Mouse (Mus musculus): Measurements from ENCODE around the gene Eif4g1.

The Eif4g1 gene

DNA sequence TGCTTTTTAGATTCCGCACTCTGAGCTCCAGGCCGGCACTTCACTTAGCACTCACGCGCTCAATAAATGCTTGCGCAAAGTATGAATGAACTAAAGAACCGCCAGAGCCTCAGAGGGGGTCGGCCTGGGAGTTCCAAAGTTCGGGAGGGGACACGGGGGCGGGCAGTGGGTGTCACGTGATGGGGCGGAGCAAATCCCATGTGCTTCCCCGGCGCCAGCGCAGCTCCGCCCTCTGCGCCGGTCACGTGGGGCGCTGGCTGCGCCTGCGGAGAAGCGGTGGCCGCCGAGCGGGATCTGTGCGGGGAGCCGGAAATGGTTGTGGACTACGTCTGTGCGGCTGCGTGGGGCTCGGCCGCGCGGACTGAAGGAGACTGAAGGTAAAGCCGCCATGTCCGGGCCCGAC lies 4.4 kb downstream of the Eif4g1 start:
- no peak for DNase-seq (ENCODE audit: extremely low read depth, low read depth, low spot score)

- no peak for DNase-seq (ENCODE audit: extremely low read depth, low read depth, low spot score)
Measured at GRCm38 (mm10) chr16:20672965-20673705, 5.0 kb downstream of the Eif4g1 start.

DNA sequence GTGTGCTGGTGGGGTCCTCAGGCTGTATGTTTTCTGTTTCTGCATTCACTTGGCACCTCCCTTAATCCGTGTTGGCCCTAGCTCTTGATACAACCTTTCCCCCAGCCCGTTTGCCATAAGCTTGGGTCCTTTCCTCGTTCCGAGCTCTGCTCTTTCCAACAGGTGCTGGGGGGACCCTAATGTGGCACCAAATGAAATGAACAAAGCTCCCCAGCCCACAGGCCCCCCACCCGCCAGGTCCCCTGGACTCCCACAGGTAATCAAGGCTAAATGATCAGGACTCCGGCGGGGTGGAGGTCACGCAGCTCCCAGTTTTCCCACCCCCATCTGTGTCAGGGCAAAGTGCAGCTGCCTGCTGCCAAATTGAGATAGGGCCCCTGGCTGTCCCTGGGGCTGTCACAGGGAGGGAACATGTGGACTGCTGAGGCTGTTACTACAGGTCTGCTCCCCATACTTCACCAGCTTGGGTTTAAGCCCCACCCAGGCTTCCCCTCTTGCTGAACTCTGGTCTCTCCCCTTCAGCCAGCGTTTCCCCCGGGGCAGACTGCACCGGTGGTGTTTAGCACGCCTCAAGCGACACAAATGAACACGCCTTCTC lies 5.7 kb downstream of the Eif4g1 start:
- no peak for DNase-seq (ENCODE audit: extremely low read depth, low read depth, low spot score)

DNA sequence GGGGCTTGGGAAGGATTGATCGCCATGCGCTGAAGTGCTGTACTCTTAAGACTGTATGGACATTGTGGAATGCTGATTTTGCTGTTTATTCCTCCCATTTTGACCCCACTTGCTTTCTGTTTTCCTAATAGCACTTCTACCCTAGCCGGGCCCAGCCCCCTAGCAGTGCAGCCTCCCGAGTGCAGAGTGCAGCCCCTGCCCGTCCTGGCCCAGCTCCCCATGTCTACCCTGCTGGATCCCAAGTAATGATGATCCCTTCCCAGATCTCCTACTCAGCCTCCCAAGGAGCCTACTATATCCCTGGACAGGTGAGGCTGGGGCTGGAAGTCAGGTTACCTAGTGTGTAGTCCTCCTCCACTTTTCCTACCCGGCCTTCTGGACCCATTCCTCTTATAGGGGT lies 7.1 kb downstream of the Eif4g1 start:
- DNase-seq (ENCODE audit: extremely low read depth, low read depth, low spot score) = no peak

GRCm38 (mm10) chr16:20676702-20677101 lies 8.6 kb downstream of the Eif4g1 start:
- DNase-seq (ENCODE audit: extremely low read depth, low read depth, low spot score) = no peak

DNA sequence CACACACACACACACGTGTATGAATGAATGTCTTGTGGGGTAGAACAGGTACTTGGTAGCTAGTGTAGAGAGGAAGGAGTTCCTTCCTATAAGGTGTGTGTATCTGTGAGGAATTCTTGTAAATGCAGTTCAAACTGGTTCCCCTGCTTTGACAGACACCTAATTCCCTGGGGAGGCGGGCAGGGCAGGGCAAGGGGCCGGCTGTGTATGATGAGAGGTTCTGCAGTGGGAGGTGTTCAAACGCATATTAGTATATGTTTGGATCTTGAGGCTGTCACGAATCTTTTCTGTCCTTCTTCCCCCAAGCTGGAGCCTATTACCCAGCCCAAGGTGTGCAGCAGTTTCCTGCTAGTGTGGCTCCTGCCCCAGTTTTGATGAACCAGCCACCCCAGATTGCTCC lies 9.3 kb downstream of the Eif4g1 start:
- DNase-seq (ENCODE audit: extremely low read depth, low read depth, low spot score) = no peak

DNA sequence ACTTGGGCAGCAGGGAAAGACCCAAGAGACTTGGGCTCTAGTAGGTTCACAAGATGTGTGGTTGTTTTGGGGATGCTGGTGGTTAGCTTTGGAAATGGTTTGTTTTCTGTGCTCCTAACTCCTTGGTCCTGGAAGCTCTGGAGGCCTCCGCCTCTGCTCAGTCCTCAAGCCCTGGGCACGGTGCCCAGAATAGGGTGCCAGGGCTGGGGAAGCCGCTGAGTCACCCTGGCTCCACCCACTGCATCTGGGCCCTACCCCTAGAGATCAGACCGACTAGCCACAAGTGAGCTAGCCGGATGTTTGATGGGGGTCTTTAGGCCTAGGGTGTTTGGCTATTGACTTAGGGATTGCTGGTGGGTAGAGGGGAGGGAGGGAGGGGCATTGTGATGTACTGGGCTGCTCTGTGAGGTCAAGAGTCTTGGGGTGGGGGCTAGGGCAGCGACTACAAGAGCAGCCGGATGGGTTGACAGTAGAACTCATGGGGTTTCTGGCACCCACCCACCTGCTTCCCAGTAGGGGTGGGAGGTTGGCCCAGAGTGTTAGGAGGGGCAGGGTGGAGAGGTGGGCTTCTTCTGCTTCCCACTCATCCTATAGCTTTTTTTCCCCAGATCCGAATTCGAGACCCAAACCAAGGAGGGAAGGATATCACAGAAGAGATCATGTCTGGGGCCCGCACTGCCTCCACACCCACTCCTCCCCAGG lies 10.0 kb downstream of the Eif4g1 start:
- DNase-seq (ENCODE audit: extremely low read depth, low read depth, low spot score) = peak; percentile 34

GRCm38 (mm10) chr16:20690774-20691173 lies 22.7 kb downstream of the Eif4g1 start:
- no peak for DNase-seq (ENCODE audit: extremely low read depth, low read depth, low spot score)

DNA sequence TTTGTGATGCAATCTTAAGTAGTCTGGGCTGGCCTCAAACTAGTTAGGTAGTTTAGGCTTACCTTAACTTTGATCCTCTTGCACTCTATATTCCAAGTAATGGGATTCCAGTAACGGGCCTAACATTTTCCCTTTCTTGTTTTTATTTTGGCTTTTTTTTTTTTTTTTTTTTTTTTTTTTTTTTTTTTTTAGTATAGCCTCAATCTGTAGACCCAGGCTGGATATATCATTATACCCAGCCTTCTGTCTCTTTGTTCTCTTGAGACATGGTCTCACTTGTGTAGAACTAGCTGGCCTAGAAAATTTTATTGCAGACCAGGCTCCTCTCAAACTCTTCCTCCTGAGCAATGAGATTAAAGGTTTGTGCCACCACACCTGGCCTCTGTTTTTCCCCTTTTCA lies 23.5 kb downstream of the Eif4g1 start:
- no peak for DNase-seq (ENCODE audit: extremely low read depth, low read depth, low spot score)

DNA sequence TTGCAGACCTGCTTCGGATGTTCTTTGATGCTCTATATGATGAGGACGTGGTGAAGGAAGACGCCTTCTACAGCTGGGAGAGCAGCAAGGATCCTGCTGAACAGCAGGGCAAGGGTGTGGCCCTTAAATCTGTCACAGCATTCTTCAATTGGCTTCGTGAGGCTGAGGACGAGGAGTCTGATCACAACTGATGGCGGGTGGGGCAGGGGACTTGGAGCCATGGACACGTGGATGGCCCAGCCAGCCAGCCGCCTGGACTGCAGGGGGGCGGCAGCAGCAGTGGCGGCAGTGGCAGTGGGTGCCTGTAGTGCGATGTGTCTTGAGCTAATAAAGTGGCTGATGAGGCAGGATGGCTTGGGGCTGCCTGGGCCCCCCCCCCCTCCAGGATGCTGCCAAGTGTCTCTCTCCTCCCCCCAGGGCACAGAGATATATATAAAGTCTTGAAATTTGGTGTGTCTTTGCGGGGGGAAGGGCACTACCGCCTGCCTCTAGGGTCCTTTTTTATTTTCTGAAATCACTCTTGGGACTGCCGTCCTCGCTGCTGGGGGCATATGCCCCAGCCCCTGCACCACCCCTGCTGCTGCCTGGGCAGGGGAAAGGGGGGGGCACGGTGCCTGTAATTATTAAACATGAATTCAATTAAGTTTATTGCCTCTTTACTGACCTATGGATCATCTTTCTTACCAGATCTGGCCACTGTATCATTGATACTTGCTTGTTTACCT lies 24.3 kb downstream of the Eif4g1 start:
- no peak for DNase-seq (ENCODE audit: extremely low read depth, low read depth, low spot score)

DNA sequence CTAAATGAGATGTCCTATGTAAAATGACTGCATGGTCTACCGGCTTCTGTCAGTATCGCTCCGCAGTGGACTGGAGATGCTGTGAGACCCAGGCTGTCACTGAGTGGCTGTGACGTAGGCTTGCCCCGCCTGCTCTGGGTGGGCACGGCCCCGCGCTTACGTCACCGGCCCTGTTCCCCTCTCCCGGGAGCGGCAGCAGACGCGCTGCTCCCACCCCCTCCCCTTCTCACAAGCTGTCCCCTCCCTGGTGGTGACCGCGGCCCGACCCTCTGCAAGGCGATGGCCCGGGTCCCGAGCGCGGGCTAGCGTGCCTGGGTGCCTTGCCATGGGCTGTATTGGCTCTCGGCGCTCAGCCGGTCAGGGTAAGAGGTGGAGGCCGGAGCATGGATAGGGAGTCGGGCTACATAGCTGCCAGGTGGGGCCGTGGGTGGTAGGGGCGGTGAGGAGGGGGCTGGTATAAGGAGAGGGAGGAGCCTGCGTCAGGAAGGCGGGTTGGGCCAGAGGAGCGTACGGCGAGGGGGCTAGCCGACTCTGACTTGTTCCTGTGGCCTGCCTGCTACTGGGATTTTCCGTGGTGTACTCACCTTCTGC lies 25.1 kb downstream of the Eif4g1 start, which contains the start of gene Fam131a:
TSS of gene Fam131a (plus strand) at position 131 of the 591 bp plus-strand sequence.
- no peak for DNase-seq (ENCODE audit: extremely low read depth, low read depth, low spot score)

DNA sequence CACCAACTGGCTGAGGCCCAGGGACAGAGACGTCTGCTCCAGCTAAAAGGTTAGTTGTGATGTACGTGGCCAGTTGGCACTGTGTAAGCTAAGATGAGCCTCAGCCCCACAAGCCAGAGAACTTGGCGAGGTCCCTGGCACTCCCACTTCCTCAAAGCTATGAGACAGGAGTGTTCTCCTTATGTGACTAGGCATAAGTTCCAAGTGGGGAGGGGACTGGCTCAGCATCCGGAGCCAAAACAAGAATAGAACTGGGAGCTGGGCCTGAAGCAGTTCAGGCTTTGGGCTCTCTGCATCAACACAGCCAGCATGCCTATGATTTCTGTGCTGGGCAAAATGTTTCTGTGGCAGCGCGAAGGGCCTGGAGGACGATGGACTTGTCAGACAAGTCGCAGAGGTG lies 26.7 kb downstream of the Eif4g1 start:
- no peak for DNase-seq (ENCODE audit: extremely low read depth, low read depth, low spot score)

DNA sequence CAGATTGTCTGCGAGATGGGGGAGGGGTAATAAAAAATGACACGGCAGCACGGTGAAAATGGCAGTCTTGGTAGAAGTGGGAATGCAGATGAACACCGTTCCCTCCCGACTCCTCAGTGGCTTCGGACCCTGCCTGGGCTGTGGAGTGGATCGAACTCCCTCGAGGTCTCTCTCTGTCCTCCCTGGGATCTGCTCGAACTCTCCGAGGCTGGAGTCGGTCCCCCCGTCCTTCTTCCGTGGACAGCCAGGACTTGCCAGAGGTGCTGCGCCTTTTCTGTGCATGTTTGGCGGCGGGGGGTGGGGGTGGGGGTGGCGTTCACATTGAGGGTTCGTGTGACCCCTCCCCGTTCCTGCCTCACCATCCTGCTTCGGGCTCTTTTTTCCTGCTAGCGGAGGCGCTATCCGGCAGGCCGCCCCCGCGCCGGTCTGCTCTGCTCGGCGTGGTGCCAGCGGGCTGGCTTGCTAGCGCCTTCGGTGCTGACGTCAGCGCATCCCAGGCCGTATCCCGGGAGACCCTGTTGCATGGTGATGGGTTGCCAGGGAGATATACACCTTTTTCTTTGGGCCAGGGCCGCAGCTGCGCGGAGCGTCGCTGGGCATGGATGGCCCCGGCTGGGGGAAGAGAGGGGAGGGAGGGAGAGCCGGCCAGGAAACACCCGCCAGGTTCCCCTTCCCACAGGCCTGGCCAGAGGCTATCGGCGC lies 27.7 kb downstream of the Eif4g1 start:
- no peak for DNase-seq (ENCODE audit: extremely low read depth, low read depth, low spot score)

DNA sequence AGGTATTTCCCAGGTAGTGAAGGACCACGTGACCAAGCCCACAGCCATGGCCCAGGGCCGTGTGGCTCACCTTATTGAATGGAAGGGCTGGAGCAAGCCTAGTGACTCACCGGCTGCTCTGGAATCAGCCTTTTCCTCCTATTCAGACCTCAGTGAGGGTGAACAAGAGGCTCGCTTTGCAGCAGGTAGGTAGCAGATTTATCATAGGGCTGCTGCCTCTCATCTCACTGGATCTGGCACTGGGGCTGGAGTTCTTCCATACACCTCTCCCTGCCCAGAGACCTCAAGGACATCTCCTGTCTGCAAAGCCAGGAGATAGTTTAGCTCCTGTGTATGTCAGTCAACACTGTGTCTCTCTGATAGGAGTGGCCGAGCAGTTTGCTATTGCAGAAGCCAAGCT lies 31.2 kb downstream of the Eif4g1 start:
- DNase-seq (ENCODE audit: extremely low read depth, low read depth, low spot score) = no peak

- no peak for DNase-seq (ENCODE audit: extremely low read depth, low read depth, low spot score)
Measured at GRCm38 (mm10) chr16:20700036-20700435, 31.9 kb downstream of the Eif4g1 start.

DNA sequence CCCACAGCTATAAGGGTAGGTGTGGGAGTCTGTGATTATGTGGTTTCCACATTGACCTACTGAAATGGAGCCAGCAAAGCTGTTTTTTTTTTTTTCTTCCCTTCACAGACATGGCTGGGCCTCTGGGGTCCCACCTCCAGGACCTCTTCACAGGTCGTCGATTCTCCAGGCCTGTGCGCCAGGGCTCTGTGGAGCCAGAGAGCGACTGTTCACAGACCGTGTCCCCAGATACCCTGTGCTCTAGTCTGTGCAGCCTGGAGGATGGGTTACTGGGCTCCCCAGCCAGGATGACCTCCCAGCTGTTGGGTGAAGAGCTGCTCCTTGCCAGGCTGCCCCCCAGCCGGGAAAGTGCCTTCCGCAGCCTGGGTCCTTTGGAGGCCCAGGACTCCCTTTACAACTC lies 33.2 kb downstream of the Eif4g1 start:
- DNase-seq (ENCODE audit: extremely low read depth, low read depth, low spot score) = no peak

DNA sequence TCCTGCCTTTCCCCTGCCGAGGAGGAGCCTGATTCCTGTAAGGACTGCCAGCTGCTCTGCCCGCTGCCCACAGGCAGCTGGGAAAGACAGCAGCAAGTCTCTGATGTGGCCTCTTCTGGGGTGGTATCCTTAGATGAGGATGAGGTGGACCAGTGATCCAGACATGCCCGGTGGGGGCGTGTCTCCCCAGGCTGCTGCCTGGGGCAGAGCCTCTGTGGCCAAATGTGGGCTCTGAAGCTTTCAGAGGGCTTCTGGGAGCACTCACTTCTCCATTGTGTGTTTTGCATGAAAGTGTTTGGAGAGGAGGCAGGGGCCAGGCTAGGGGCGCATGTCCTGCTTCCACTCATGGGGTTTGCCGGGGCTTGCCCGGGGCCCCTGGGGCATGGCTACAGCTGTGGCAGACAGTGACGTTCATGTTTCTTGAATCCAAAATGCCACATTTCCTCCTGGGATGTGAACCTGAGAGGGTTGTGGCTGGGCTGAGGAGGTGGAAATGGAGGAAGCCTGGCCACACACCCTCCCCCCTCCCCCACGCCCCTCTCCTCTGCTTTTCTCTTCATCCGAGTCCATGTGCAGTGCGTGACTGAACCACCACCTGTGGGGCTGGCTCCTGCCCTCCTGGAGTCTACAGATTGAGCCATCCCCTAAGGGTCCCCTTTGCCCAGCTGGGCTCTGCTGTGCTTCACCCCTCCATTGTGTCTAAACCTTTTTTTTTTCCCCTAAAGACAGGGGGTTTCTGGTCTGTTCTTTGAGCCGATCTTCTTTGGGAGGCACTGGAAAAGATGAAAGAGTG lies 33.8 kb downstream of the Eif4g1 start:
- no peak for DNase-seq (ENCODE audit: extremely low read depth, low read depth, low spot score)

DNA sequence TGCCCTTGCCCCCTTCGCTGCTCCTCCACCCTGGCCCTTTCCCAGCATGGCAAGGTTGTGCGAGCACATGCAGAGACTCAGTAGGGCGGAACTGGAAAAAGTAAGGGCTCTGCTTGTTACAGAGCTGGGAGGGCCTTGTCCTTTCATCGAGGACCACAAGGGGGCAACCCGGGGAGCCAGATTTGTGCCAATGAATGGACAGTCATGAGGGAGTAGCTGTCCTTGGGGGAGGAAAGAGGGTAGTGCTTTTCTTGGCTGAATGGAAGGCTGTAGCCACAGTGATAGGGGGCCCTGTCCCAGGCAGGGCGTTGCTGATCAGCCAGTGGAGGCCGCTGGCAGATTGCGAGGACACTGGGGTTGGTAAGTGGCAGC lies 34.4 kb downstream of the Eif4g1 start:
- no peak for DNase-seq (ENCODE audit: extremely low read depth, low read depth, low spot score)

GRCm38 (mm10) chr16:20703071-20703470 lies 35.0 kb downstream of the Eif4g1 start:
- DNase-seq (ENCODE audit: extremely low read depth, low read depth, low spot score) = no peak
